Comparison of ENCODE assay signal across 8 mouse cellular contexts in genomic region chr19:44292941-44293768, GRCm38 (mm10). TPM values are rescaled to one million over a fixed set of nuclear protein-coding genes. Genes with fewer than 3 reads are reported as not detected.
DNase-seq lines count a peak whose midpoint lies in the region; ATAC-seq and TF ChIP-seq lines count a peak whose summit lies in the region.

Gene Scd2 (plus strand): TSS chr19:44293674.

- peaks cover 9% of the 10 kb centered on the region for H3K4me1 ChIP-seq in lung, adult 2 months (ENCODE audit: control insufficient read depth, insufficient read depth, low read length)
- H3K4me1 ChIP-seq in forebrain, embryonic 12.5 days, result peaks cover 57% of the 10 kb centered on the region
- peaks cover 86% of the 10 kb centered on the region for H3K4me1 ChIP-seq in liver, embryonic 15.5 days (replicated peaks)
- peaks cover 29% of the 10 kb centered on the region for H3K4me1 ChIP-seq in stomach, embryonic 16.5 days (ENCODE audit: control insufficient read depth, insufficient read depth, low read length)

- H3K4me3 ChIP-seq in lung, adult 2 months (replicated peaks; ENCODE audit: extremely low read depth, low read depth, low read length), result peak within 1 kb of the TSS; percentile 68
- peak within 1 kb of the TSS; percentile 89 for H3K4me3 ChIP-seq in forebrain, embryonic 12.5 days (replicated peaks)
- H3K4me3 ChIP-seq in liver, embryonic 15.5 days (replicated peaks), result peak within 1 kb of the TSS; percentile 70
- H3K4me3 ChIP-seq in stomach, embryonic 16.5 days (replicated peaks; ENCODE audit: low read length), result peak within 1 kb of the TSS; percentile 93

- no peak; the same call in 1 of the 2 replicates for ATAC-seq in forebrain, embryonic 12.5 days (ENCODE audit: low FRiP score)
- ATAC-seq in liver, embryonic 15.5 days (ENCODE audit: insufficient read depth), result peak; percentile 24
- ATAC-seq in stomach, embryonic 16.5 days (ENCODE audit: insufficient read depth, low FRiP score), result no peak; the same call in 1 of the 2 replicates

- TF ChIP-seq CTCF in lung, adult 2 months (IDR thresholded peaks at IDR 0.05; ENCODE audit: insufficient read depth, low read length), result no peak

- no peak for TF ChIP-seq POLR2A in lung, adult 2 months (IDR thresholded peaks at IDR 0.05; ENCODE audit: borderline replicate concordance, extremely low read depth, low read depth, low read length)

- H3K9me3 ChIP-seq in forebrain, embryonic 12.5 days, result no peaks in the 10 kb centered on the region
- no peaks in the 10 kb centered on the region for H3K9me3 ChIP-seq in liver, embryonic 15.5 days (replicated peaks)
- H3K9me3 ChIP-seq in stomach, embryonic 16.5 days (replicated peaks; ENCODE audit: control insufficient read depth, low read length), result no peaks in the 10 kb centered on the region

- WGBS in lung, adult 2 months, result 6% methylated on average over 21 of the region's 21 CpGs
- 2% methylated on average over 21 of the region's 21 CpGs for WGBS in forebrain, embryonic 12.5 days
- 4% methylated on average over 21 of the region's 21 CpGs for WGBS in liver, embryonic 15.5 days (ENCODE audit: insufficient replicate concordance)
- WGBS in stomach, embryonic 16.5 days, result 4% methylated on average over 21 of the region's 21 CpGs

- H3K4me2 ChIP-seq in forebrain, embryonic 12.5 days, result peak within 1 kb of the TSS; percentile 100
- H3K4me2 ChIP-seq in liver, embryonic 15.5 days, result peak within 1 kb of the TSS; percentile 93
- peak within 1 kb of the TSS; percentile 97 for H3K4me2 ChIP-seq in stomach, embryonic 16.5 days (ENCODE audit: low read depth, low read length)

- peak within 1 kb of the TSS; percentile 99 for H3K27ac ChIP-seq in forebrain, embryonic 12.5 days
- H3K27ac ChIP-seq in liver, embryonic 15.5 days (replicated peaks), result peak within 1 kb of the TSS; percentile 90
- peak within 1 kb of the TSS; percentile 99 for H3K27ac ChIP-seq in stomach, embryonic 16.5 days (ENCODE audit: low read length)

- H3K27me3 ChIP-seq in forebrain, embryonic 12.5 days, result no peaks in the 10 kb centered on the region
- no peaks in the 10 kb centered on the region for H3K27me3 ChIP-seq in liver, embryonic 15.5 days
- H3K27me3 ChIP-seq in stomach, embryonic 16.5 days (ENCODE audit: control insufficient read depth, insufficient read depth, low read length), result no peaks in the 10 kb centered on the region

- no peak for DNase-seq in lung, adult 2 months
- DNase-seq in lung, postnatal 36 days, result no peak
- peak; percentile 66 to 87 for DNase-seq in adrenal gland, adult (ENCODE audit: inconsistent age in 2 of 2, low spot score in 1 of 2)
- DNase-seq in induced T-regulatory cell, adult 2 months (ENCODE audit: low read depth), result peak; percentile 43
- no peak for DNase-seq in ovary, postnatal 36 days (ENCODE audit: low spot score)

- H3K9ac ChIP-seq in forebrain, embryonic 12.5 days, result peak within 1 kb of the TSS; percentile 99
- peak within 1 kb of the TSS; percentile 73 for H3K9ac ChIP-seq in liver, embryonic 15.5 days
- H3K9ac ChIP-seq in stomach, embryonic 16.5 days (ENCODE audit: low read length), result peak within 1 kb of the TSS; percentile 98

- H3K36me3 ChIP-seq in forebrain, embryonic 12.5 days (replicated peaks), result peaks cover 33% of the 10 kb centered on the region
- H3K36me3 ChIP-seq in liver, embryonic 15.5 days (replicated peaks), result peaks cover 33% of the 10 kb centered on the region
- peaks cover 6% of the 10 kb centered on the region; the same call in 1 of the 2 replicates for H3K36me3 ChIP-seq in stomach, embryonic 16.5 days (ENCODE audit: control insufficient read depth, insufficient read depth, low read length)

RNA-seq across cellular contexts. Expression of gene Scd2, which starts in this region (rescaled TPM):
- polyA plus RNA-seq in lung, adult 2 months (2012; rRNA removed), result 289 and 384 TPM in 2 replicates
- 470 and 492 TPM in 2 replicates for polyA plus RNA-seq in forebrain, embryonic 12.5 days (2016; fragmentation: Nextera tagmentation; extraction: Ambion mirVana)
- 108 and 124 TPM in 2 replicates for polyA plus RNA-seq in liver, embryonic 15.5 days (2015; fragmentation: Nextera tagmentation; extraction: Ambion mirVana)
- 329 and 336 TPM in 2 replicates for polyA plus RNA-seq in stomach, embryonic 16.5 days (2015; fragmentation: Nextera tagmentation; extraction: Ambion mirVana)

Comparison
In these comparisons a context has a peak if more than half of its experiments do, and no peak if none do; other contexts are left out.
1. DNase-seq: peak in adrenal gland, adult (2 of 2) and induced T-regulatory cell, adult 2 months (single experiment); none in lung, adult 2 months (single experiment), lung, postnatal 36 days (single experiment) and ovary, postnatal 36 days (single experiment).
2. Peak in every context shown above with its lines, with median percentiles within 50 percentile points of each other: H3K4me3 ChIP-seq, H3K27ac ChIP-seq, H3K4me2 ChIP-seq and H3K9ac ChIP-seq.